Mouse (Mus musculus) lung, postnatal 0 days (tissue): ENCODE measurements around the gene Bet1l. TPM values are rescaled to one million over a fixed set of nuclear protein-coding genes. Genes with fewer than 3 reads are reported as not detected.
A peak's percentile ranks its signal among the peaks of the same experiment; 100 is the strongest.
"Not testable (repeated sequence)": the region's sequence is repeated elsewhere in the genome, so short reads cannot be mapped to it uniquely, and the experiment has no call there.

Experiments used
- ATAC-seq: fragments of 200-750 bp; cut with Nextera tagmentation; 2 replicates; pipeline ENCODE4 v1.8.0; 2017; ENCODE audit warnings: moderate library complexity
- DNase-seq: peaks from one replicate; pipeline ENCODE4 v3.0.0-alpha.2; 2016; ENCODE audit warnings: low spot score
- H3K27ac ChIP-seq: fragments of 300-500 bp; sonication (generic); 2 replicates; pipeline ENCODE4 v1.5.1; 2014; ENCODE audit warnings: antibody characterized with exemption, mild to moderate bottlenecking, low read length, mixed read lengths
- H3K27me3 ChIP-seq: fragments of 300-500 bp; sonication (generic); replicated peaks from 2 replicates; pipeline ENCODE4 v1.6.1; 2014; ENCODE audit warnings: low read length, mixed read lengths; ENCODE audit not compliant: insufficient read depth
- H3K36me3 ChIP-seq: fragments of 300-500 bp; sonication (generic); 2 replicates; pipeline ENCODE4 v1.6.1; 2014; ENCODE audit warnings: low read length, mixed read lengths; ENCODE audit not compliant: insufficient read depth
- H3K4me1 ChIP-seq: fragments of 300-500 bp; sonication (generic); 2 replicates; pipeline ENCODE4 v1.6.1; 2014; ENCODE audit warnings: antibody characterized with exemption, low read depth, low read length, mixed read lengths; ENCODE audit not compliant: insufficient read depth
- H3K4me2 ChIP-seq: fragments of 300-500 bp; sonication (generic); replicated peaks from 2 replicates; pipeline ENCODE4 v1.6.1; 2014; ENCODE audit warnings: low read depth, mild to moderate bottlenecking, low read length, moderate library complexity, mixed read lengths
- H3K4me3 ChIP-seq: fragments of 300-500 bp; sonication (generic); 2 replicates; pipeline ENCODE4 v1.5.1; 2014; ENCODE audit warnings: low read depth, low read length
- H3K9ac ChIP-seq: fragments of 300-500 bp; sonication (generic); replicated peaks from 2 replicates; pipeline ENCODE4 v1.6.1; 2014; ENCODE audit warnings: low read depth, mild to moderate bottlenecking
- H3K9me3 ChIP-seq: fragments of 300-500 bp; sonication (generic); 2 replicates; pipeline ENCODE4 v1.6.1; 2016; ENCODE audit warnings: low read length, mixed read lengths
- CTCF ChIP-seq: IDR thresholded peaks from 2 replicates; pipeline ENCODE4 v1.5.1; 2016; ENCODE audit warnings: antibody characterized with exemption, mild to moderate bottlenecking
- EP300 ChIP-seq: IDR thresholded peaks from 2 replicates; pipeline ENCODE4 v1.6.1; 2016; ENCODE audit warnings: antibody characterized with exemption, mild to moderate bottlenecking, control low read depth
- WGBS: fragments of 180-500 bp; shearing (Covaris S2); extraction: QIAGEN DNeasy Blood & Tissue Kit; methylation state at CpG from one replicate; pipeline ENCODE4 v1.1.7; 2014; 5-methylcytosine and 5-hydroxymethylcytosine counted together
- polyA plus RNA-seq: library from polyadenylated mRNA; unstranded; fragments of >200 nt; fragmentation: Nextera tagmentation; extraction: Ambion mirVana; gene quantifications from 2 replicates; pipeline ENCODE4 v1.2.1, GENCODE M21; 2015

The Bet1l gene
- polyA plus RNA-seq, 1 experiment from 2014 or later: 81.7 TPM

DNA sequence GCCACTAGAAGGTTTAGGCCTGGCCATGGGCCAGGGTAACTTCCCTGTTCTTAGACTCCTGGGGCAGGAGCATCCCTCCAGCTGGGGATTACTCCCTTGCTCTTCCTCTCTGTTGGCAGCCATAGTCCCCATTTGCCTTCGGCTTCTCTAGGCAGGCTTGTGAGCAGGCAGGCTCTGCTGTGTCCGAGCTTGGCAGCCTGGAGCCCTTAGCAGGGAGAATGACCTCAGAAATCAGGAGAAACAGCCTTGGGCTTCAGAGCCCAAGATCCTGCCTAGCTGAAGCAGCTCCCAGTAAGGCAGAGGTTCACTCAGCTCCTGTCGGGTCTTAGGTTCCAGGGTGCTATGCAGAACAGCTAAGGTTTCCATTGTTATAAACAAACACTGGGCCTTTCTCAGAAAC is 41.7 kb upstream of the Bet1l start:
- Histone ChIP-seq H3K27me3 (no peaks in the 10 kb centered on the region), H3K4me2 (no peak overlapping the region), H3K9ac (no peak overlapping the region), H3K4me1 (no peaks in the 10 kb centered on the region), H3K36me3 (peaks cover 25% of the 10 kb centered on the region), H3K27ac (no peak overlapping the region), H3K9me3 (no peaks in the 10 kb centered on the region), H3K4me3 (no peak overlapping the region)
- TF ChIP-seq CTCF: no peak
- ATAC-seq (no peak), DNase-seq (no peak)
- 80% methylated on average over 3 of the region's 3 CpGs for WGBS

- 89% methylated on average over 7 of the region's 7 CpGs for WGBS
- H3K4me3 ChIP-seq: no peak overlapping the region
- ATAC-seq (no peak), DNase-seq (no peak)
- H3K9me3 ChIP-seq: no peaks in the 10 kb centered on the region
- no peak overlapping the region for H3K9ac ChIP-seq
- no peaks in the 10 kb centered on the region for H3K4me1 ChIP-seq
- H3K27me3 ChIP-seq: no peaks in the 10 kb centered on the region
- no peak overlapping the region for H3K4me2 ChIP-seq
- TF ChIP-seq EP300 (no peak), CTCF (no peak)
- no peak overlapping the region for H3K27ac ChIP-seq
- peaks cover 31% of the 10 kb centered on the region for H3K36me3 ChIP-seq
Measured at GRCm38 (mm10) chr7:140897863-140898262, 40.5 kb upstream of the Bet1l start.

DNA sequence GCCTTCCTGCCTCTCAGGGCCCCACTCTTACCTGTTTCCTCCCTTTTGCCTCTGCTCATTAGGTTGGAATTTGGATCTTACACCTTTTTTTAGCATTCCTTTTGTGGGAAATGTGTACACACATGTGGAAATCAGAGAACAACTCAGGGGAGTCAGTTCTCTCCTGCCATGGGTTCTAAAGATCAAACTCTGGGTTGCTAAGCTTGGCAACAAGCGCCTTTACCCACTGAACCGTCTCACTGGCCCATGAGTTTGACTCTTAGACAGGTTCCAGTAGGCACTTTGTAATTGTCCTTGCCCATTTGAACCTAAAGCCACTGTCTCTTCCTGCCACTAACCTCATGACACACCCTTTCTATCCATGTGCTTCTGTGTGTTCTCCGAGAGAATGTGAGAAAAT is 37.2 kb upstream of the Bet1l start:
- H3K4me2 ChIP-seq: no peak overlapping the region
- DNase-seq (no peak), ATAC-seq (no peak)
- no peak overlapping the region for H3K9ac ChIP-seq
- WGBS: 90% methylated on average over 3 of the region's 3 CpGs
- H3K27ac ChIP-seq: no peak overlapping the region
- H3K4me3 ChIP-seq: no peak overlapping the region
- H3K4me1 ChIP-seq: no peaks in the 10 kb centered on the region
- H3K9me3 ChIP-seq: no peaks in the 10 kb centered on the region
- peaks cover 45% of the 10 kb centered on the region for H3K36me3 ChIP-seq
- H3K27me3 ChIP-seq: no peaks in the 10 kb centered on the region
- no peak for TF ChIP-seq EP300
- TF ChIP-seq CTCF: no peak

DNA sequence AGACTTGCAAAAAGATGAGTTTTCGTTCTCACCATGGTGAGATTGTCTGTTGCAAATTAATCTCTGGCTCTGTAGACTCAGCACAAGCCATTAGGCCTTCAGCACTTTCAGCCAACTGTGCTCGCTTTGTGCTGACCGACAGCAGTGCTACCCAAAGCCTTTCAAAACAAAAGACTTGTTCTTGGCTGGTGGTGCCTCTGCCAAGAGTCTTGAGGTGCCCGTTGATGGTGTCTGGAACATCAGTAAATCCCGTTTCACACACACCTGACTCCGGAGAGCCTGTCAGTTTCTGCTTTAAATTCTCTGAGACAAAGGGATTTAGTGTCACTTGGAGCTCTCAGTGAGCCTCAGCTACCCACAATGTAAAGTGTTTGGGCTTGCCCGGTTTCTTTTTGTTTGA is 36.7 kb upstream of the Bet1l start:
- Histone ChIP-seq H3K27me3 (no peaks in the 10 kb centered on the region), H3K4me2 (no peak overlapping the region), H3K27ac (no peak overlapping the region), H3K4me3 (no peak overlapping the region), H3K4me1 (no peaks in the 10 kb centered on the region), H3K9ac (no peak overlapping the region), H3K36me3 (peaks cover 51% of the 10 kb centered on the region), H3K9me3 (no peaks in the 10 kb centered on the region)
- no peak for DNase-seq
- 91% methylated on average over 7 of the region's 7 CpGs for WGBS
- no peak for ATAC-seq
- TF ChIP-seq EP300 (no peak), CTCF (no peak)

DNA sequence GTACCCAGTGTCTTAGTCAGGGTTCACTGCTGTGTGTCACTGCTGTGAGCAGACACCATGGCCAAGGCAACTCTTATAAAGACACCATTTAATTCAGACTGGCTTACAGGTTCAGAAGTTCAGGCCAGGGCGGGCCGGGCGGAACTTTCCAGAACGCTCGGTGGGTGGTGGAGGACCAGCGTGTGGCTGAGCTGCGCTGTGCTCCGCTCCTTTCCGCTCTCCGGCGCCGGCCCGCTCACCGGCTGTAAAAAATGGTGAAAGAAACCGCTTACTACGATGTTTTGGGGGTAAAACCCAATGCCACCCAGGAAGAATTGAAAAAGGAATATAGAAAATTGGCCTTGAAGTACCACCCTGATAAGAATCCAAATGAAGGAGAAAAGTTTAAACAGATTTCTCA is 33.3 kb upstream of the Bet1l start:
- DNase-seq, H3K9ac ChIP-seq, H3K4me1 ChIP-seq, H3K27me3 ChIP-seq, H3K27ac ChIP-seq, H3K4me3 ChIP-seq, H3K4me2 ChIP-seq, ATAC-seq, H3K9me3 ChIP-seq: not testable (repeated sequence)
- peaks cover 41% of the 10 kb centered on the region for H3K36me3 ChIP-seq
- 97% methylated on average over 16 of the region's 16 CpGs for WGBS

DNA sequence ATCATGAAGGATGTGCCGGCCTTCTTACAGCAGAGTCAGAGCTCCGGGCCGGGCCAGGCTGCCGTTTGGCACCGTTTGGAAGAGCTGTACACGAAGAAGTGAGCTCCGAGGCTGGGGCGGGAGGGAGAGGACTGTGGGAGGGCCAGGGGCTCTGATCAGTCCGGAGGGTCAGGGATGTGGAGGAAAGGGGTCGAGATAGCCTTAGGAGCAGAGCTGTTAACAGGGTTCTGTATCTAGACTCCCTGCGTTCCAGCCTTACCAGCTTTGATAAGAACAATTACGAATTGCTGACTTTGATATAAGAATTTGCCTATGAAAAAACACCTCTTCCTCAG is 25.1 kb upstream of the Bet1l start:
- H3K27ac ChIP-seq: peak overlapping the region; percentile 77
- no peaks in the 10 kb centered on the region for H3K4me1 ChIP-seq
- 1% methylated on average over 12 of the region's 12 CpGs for WGBS
- no peaks in the 10 kb centered on the region for H3K9me3 ChIP-seq
- no peaks in the 10 kb centered on the region for H3K27me3 ChIP-seq
- ATAC-seq (peak; percentile 8), DNase-seq (no peak)
- TF ChIP-seq CTCF: no peak
- TF ChIP-seq EP300: no peak
- H3K36me3 ChIP-seq: peaks cover 4% of the 10 kb centered on the region; the same call in 1 of the 2 replicates
- peak overlapping the region; percentile 73 for H3K4me3 ChIP-seq
- peak overlapping the region; percentile 67 for H3K4me2 ChIP-seq
- H3K9ac ChIP-seq: peak overlapping the region; percentile 60

- Histone ChIP-seq H3K4me2 (peak within 1 kb of the TSS; percentile 67), H3K27ac (peak within 1 kb of the TSS; percentile 77), H3K4me3 (peak within 1 kb of the TSS; percentile 73), H3K9ac (peak within 1 kb of the TSS; percentile 60), H3K27me3 (no peaks in the 10 kb centered on the region), H3K4me1 (no peaks in the 10 kb centered on the region), H3K36me3 (0 out of 2 replicates have a peak, but pooled peaks cover under 1% of the 10 kb centered on the region), H3K9me3 (no peaks in the 10 kb centered on the region)
- peak; percentile 98 for DNase-seq
- TF ChIP-seq EP300: no peak
- TF ChIP-seq CTCF: no peak; the same call in 1 of the 2 replicates
- WGBS: under 1% methylated on average over 59 of the region's 59 CpGs
- peak; percentile 97 for ATAC-seq
Measured at GRCm38 (mm10) chr7:140881696-140882468, 24.5 kb upstream of the Bet1l start, which contains the start of the genes Psmd13 and Sirt3. Gene Psmd13 (plus strand): TSS chr7:140881968. Gene Sirt3 (minus strand): TSS chr7:140882309.
